Mouse (Mus musculus): ENCODE measurements around the gene Etl4.

Gene Etl4

GRCm38 (mm10) chr2:20692898-20693297 lies 783.3 kb downstream of the Etl4 start:
- DNase-seq (ENCODE audit: extremely low spot score, low spot score): no peak

- no peak for DNase-seq (ENCODE audit: extremely low spot score, low spot score)
Measured at GRCm38 (mm10) chr2:20693772-20694171, 784.2 kb downstream of the Etl4 start.

GRCm38 (mm10) chr2:20697719-20698118 lies 788.1 kb downstream of the Etl4 start:
- DNase-seq (ENCODE audit: extremely low spot score, low spot score): no peak

GRCm38 (mm10) chr2:20705110-20705509 lies 795.5 kb downstream of the Etl4 start:
- DNase-seq (ENCODE audit: extremely low spot score, low spot score): no peak

- no peak for DNase-seq (ENCODE audit: extremely low spot score, low spot score)
Measured at GRCm38 (mm10) chr2:20710589-20710988, 801.0 kb downstream of the Etl4 start.

GRCm38 (mm10) chr2:20711024-20711423 lies 801.4 kb downstream of the Etl4 start:
- DNase-seq (ENCODE audit: extremely low spot score, low spot score): no peak

- no peak for DNase-seq (ENCODE audit: extremely low spot score, low spot score)
Measured at GRCm38 (mm10) chr2:20719105-20719504, 809.5 kb downstream of the Etl4 start.

- DNase-seq (ENCODE audit: extremely low spot score, low spot score): no peak
Measured at GRCm38 (mm10) chr2:20721098-20721497, 811.5 kb downstream of the Etl4 start.

- DNase-seq (ENCODE audit: extremely low spot score, low spot score): no peak
Measured at GRCm38 (mm10) chr2:20722165-20722991, 812.8 kb downstream of the Etl4 start.

- DNase-seq (ENCODE audit: extremely low spot score, low spot score): no peak
Measured at GRCm38 (mm10) chr2:20723990-20724745, 814.6 kb downstream of the Etl4 start.

- DNase-seq (ENCODE audit: extremely low spot score, low spot score): no peak
Measured at GRCm38 (mm10) chr2:20726974-20727373, 817.4 kb downstream of the Etl4 start.

GRCm38 (mm10) chr2:20727752-20728438 lies 818.3 kb downstream of the Etl4 start:
- no peak for DNase-seq (ENCODE audit: extremely low spot score, low spot score)

- no peak for DNase-seq (ENCODE audit: extremely low spot score, low spot score)
Measured at GRCm38 (mm10) chr2:20735444-20735843, 825.9 kb downstream of the Etl4 start.

GRCm38 (mm10) chr2:20736324-20737015 lies 826.9 kb downstream of the Etl4 start:
- no peak for DNase-seq (ENCODE audit: extremely low spot score, low spot score)

GRCm38 (mm10) chr2:20737112-20737808 lies 827.7 kb downstream of the Etl4 start:
- DNase-seq (ENCODE audit: extremely low spot score, low spot score): no peak

- DNase-seq (ENCODE audit: extremely low spot score, low spot score): no peak
Measured at GRCm38 (mm10) chr2:20737837-20738236, 828.3 kb downstream of the Etl4 start.

GRCm38 (mm10) chr2:20747723-20748122 lies 838.1 kb downstream of the Etl4 start:
- no peak for DNase-seq (ENCODE audit: extremely low spot score, low spot score)

- no peak for DNase-seq (ENCODE audit: extremely low spot score, low spot score)
Measured at GRCm38 (mm10) chr2:20748481-20748880, 838.9 kb downstream of the Etl4 start.

GRCm38 (mm10) chr2:20749687-20750086 lies 840.1 kb downstream of the Etl4 start:
- no peak for DNase-seq (ENCODE audit: extremely low spot score, low spot score)

GRCm38 (mm10) chr2:20753282-20754110 lies 843.9 kb downstream of the Etl4 start:
- DNase-seq (ENCODE audit: extremely low spot score, low spot score): no peak
